Mouse (Mus musculus): ENCODE measurements around the gene Olfml2b.

The Olfml2b gene

GRCm38 (mm10) chr1:170695326-170695725, 51.0 kb downstream of the Olfml2b start:
- DNase-seq (ENCODE audit: low read depth, low spot score) = no peak

- no peak for DNase-seq (ENCODE audit: low read depth, low spot score)
These were observed 52.7 kb downstream of the Olfml2b start for GRCm38 (mm10) chr1:170696996-170697395.

GRCm38 (mm10) chr1:170697771-170698356, 53.5 kb downstream of the Olfml2b start:
- no peak for DNase-seq (ENCODE audit: low read depth, low spot score)

DNA sequence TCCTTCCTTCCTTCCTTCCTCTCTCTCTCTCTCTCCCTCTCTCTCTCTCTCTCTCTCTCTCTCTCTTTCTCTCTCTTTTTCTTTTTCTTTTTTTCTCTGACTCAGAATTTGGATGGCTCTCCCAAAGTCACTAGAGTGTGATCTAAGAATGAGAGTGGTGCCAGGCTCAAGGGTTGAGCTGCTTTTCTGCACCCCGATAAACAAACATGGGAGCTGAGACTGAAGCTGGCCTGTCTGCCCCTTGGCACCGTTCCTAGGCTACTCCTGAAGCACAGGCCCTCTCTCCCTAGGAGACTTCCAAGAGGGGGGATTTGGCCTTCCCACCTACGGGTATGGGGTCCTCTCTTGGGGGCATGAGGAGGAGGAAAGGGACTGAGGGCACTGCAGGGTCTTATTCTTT, 54.4 kb downstream of the Olfml2b start:
- DNase-seq (ENCODE audit: low read depth, low spot score) = peak; percentile 15

DNA sequence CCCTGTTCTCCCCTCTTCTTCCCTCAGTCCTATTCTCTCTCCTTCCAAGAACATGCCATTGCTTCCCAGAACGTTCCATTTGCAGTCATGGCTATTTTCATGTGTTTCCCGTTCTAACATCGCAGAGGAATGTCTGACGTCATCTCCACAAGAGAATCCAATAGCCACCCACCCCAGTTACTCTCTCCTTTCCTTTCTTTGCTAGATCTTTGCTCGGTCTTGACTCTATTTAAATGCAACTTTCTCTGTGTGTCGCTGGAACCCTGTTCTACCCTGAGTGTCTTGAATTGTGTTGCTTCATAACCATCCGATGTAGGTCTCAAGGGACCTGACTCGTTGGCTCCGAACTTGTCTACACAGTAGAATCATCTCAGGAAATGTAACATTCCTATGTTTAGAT, 55.2 kb downstream of the Olfml2b start:
- peak; percentile 67 for DNase-seq (ENCODE audit: low read depth, low spot score)

DNA sequence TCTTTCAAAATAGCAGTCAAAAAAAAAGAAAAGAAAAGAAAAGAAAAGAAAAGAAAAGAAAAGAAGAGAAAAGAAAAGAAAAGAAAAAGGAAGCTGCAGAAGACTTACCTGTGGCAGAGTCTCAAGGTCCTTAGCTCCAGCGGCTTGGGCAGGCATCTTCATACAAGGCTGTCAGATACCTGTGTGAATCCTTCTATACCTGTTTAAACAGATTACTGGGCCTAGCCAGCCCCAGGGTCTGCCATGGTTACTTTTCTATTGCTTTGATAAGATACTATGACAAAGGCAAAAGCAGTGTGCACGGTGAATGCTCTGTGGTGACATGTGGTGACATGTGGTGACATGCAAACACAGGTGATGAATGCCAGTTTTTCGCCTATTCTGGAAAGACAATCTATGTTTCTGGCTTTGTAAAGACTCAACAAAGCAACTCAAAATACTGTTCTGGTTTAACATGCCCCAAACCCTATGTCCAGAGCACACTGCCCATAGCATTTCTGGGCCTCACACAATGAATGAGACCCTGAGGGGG, 56.2 kb downstream of the Olfml2b start:
- no peak for DNase-seq (ENCODE audit: low read depth, low spot score)

DNA sequence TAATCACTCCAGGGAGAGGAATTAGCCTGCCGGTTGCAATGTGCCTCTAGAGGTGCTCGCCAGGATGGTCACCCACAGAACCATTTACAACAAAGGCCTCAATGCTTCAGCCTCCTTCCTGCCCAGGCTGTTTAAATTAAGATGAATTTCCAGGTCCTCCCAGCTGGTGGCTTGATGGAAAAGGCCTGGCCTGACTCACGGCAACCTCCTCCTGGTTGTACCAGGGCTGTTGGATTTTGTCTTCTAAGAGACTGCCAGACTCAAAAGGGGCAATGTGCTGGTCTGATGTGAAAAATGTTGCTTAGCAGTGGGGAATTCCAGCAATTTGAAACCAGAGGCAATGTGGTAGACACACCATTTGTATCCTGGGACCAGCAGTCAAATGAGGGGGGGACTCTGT, 56.8 kb downstream of the Olfml2b start:
- DNase-seq (ENCODE audit: low read depth, low spot score) = no peak

DNA sequence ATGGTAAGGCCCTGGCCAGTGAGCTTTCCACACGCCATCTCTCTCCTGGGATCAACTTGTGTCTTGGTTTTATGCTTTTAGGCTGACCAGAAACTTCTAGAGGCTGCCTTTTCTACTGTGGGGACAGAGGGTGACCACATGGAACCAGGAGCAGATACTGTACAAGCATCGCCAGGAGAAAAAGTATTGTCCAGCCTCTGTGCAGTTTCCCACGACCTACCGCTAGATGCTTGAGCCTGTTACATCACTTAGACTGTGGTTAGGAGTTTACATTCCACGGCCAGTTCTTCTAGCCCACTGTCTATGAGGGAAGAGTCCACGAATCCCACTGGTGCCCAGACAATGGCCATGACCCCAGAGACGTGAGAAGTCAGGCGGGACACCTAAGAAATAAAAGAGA, 57.2 kb downstream of the Olfml2b start:
- no peak for DNase-seq (ENCODE audit: low read depth, low spot score)

DNA sequence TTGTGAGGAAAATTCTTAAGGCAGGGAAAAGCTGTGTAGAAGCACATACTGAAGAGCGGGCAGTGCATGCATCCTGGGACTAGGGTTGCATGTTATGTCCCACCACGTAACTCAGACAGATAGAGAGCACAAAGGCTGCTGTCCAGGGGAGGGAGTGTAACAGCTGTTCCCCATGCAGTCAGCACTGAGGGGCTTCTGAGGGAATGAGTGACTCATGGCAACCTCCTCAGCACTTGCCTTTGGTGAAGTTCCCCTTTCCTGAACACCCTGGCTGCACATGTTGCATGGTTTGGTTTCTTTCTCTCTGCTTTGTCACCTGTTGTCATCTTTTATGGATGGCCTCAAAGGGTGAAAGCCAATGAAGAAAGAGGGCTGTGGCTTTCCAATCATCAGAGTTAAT, 57.9 kb downstream of the Olfml2b start:
- no peak for DNase-seq (ENCODE audit: low read depth, low spot score)

GRCm38 (mm10) chr1:170702958-170703357, 58.6 kb downstream of the Olfml2b start:
- no peak for DNase-seq (ENCODE audit: low read depth, low spot score)

GRCm38 (mm10) chr1:170704103-170704502, 59.8 kb downstream of the Olfml2b start:
- no peak for DNase-seq (ENCODE audit: low read depth, low spot score)

GRCm38 (mm10) chr1:170704911-170705594, 60.7 kb downstream of the Olfml2b start:
- DNase-seq (ENCODE audit: low read depth, low spot score) = no peak

GRCm38 (mm10) chr1:170706046-170706445, 61.7 kb downstream of the Olfml2b start:
- no peak for DNase-seq (ENCODE audit: low read depth, low spot score)

GRCm38 (mm10) chr1:170709034-170709433, 64.7 kb downstream of the Olfml2b start:
- DNase-seq (ENCODE audit: low read depth, low spot score) = no peak

GRCm38 (mm10) chr1:170709481-170709880, 65.1 kb downstream of the Olfml2b start:
- peak; percentile 49 for DNase-seq (ENCODE audit: low read depth, low spot score)

DNA sequence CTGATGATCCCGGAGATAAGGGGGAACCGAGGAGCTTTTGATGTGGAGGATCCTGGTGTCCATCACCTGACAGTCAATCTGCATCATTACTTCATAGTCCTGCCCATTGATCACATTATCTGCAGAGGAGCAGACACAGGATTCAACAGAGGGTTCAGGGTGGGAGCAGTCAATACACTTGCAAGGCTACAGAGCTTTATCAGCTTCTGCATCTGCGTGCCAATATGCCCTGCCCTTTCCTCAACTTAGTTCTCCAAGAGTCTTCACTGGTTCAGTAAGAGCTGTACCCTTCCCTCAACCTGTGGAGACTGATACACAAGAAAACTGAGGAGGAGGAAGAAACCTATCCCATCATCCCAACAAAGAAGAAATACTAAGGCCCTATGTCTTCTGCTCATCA, 65.6 kb downstream of the Olfml2b start:
- no peak for DNase-seq (ENCODE audit: low read depth, low spot score)

DNA sequence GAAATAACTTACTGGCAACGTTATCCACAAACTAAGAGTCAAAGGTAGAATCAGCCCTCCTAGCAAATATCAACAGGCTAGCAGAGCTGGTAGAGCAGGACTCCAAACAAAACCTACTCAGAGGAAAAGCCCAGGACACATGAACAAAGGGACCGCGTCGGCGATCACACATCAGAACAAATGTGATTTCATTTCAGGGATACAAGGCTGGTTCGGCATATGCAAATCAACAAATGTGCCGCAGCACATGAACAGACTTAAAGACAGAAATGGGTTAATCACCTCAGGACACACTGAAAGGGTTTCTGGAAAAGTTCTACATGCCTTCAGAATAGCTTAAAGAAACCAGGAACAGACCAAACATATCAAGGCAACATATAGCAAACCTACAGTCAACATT, 67.4 kb downstream of the Olfml2b start:
- no peak for DNase-seq (ENCODE audit: low read depth, low spot score)

DNA sequence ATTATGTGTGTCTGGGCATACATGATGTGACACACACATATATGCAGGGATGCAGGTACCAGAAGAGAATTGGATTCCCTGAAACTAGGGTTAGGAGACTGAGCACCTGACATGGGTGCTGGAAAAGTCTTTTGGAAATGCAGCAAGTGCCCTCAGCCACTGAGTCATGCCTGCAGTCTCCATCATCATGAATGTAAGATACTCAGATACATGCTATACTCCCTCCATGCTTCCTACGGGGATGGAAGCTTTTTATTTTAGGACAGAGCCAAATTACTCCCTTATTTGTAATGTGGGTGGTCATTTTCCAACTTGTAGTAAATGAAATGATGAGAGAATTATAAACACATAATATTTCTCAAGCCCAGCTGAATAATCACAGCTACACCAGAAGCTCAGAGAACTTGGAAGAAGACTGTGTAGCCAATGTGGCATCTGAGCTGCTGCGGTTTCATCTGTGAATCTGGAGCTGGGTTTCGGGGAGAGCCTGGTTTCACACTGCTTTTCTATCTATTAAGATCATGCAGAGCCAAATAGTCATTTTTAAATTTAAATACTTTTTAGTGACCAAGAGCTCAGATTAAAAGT, 73.0 kb downstream of the Olfml2b start:
- no peak for DNase-seq (ENCODE audit: low read depth, low spot score)

DNA sequence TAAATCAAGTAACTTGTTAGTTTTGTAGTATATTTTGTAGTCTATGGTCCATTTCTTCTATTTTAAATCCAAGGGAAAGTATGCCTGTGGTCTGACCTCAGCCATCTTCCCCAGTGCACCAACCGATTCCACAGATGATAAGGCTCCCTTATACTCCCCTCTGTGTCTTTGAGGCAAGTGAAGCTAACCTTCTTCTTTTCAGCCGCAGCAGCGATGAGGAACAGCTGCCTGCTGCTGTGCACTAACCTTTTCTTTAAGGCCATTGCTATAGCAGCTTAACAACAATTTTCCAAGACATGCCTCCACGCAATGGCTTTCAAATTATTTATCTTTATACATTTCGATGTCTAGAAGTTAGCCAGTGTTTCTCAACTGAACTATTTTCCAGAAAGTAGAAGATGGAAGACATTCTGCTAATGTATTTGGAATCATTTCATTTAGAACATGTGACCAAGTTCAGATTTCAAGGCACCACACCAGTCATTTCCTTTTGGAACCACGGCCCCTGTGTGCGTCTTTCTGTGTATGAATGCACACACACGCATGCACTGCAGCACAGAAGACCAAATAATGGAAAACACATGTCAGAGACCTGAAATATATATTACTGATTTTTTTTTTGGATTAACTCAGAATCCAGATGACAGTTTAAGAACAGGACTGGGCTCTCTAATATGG, 73.9 kb downstream of the Olfml2b start:
- DNase-seq (ENCODE audit: low read depth, low spot score) = no peak

- no peak for DNase-seq (ENCODE audit: low read depth, low spot score)
These were observed 77.2 kb downstream of the Olfml2b start for GRCm38 (mm10) chr1:170721560-170721959.

- DNase-seq (ENCODE audit: low read depth, low spot score) = no peak
These were observed 84.2 kb downstream of the Olfml2b start for GRCm38 (mm10) chr1:170728524-170728923.

DNA sequence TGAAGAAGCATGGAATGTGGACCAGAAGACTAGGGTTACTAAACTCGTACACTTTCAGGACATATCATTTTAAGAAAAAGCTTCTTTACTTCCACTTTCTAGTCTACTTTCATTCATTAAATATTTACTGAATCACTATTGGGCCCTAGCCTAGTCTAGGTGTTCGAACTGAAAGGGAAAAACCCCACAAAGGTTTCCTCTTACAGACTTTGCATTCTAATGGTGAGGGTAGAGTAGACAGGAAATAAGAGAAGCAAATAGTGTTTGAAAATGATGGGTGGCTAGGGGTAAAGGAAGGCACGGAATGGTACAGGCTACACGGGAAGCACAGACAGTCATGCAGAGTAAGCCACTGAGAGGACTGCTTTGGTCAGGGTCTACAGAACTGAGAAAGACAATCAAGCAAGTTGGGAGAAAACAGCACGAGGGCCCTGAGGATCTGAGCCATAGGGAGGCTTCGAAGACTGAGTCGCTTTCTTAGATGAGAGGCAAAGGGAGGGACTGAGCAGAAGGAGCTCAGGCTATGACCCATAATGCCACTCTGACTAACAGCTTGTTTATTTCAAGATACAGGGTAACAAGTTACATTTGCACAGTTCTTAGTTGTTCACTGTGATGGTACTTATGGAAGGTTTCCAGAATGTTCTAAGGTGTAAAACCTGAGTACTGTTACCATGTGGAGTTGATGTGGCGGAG, 85.1 kb downstream of the Olfml2b start:
- DNase-seq (ENCODE audit: low read depth, low spot score) = no peak
